Mouse (Mus musculus) heart, embryonic 15.5 days (tissue): ENCODE results near the gene Aup1. TPM values are rescaled to one million over a fixed set of nuclear protein-coding genes. Genes with fewer than 3 reads are reported as not detected.

Experiments
- ATAC-seq: fragments of 200-750 bp; cut with Nextera tagmentation; replicated peaks from 2 replicates; pipeline ENCODE4 v1.8.0; 2017; ENCODE audit warnings: low read depth, moderate TSS enrichment; ENCODE audit not compliant: insufficient number of reproducible peaks, insufficient read depth, low FRiP score
- H3K27ac ChIP-seq: fragments of 300-500 bp; sonication (generic); 2 replicates; pipeline ENCODE4 v1.5.1; 2015; ENCODE audit warnings: mild to moderate bottlenecking, inconsistent platforms
- H3K27me3 ChIP-seq: fragments of 300-500 bp; sonication (generic); 2 replicates; pipeline ENCODE4 v1.6.1; 2015; ENCODE audit warnings: inconsistent platforms
- H3K36me3 ChIP-seq: fragments of 300-500 bp; sonication (generic); 2 replicates; pipeline ENCODE4 v1.6.1; 2015; ENCODE audit warnings: mild to moderate bottlenecking, inconsistent platforms
- H3K4me1 ChIP-seq: fragments of 300-500 bp; sonication (generic); replicated peaks from 2 replicates; pipeline ENCODE4 v1.6.1; 2015; ENCODE audit warnings: inconsistent platforms
- H3K4me2 ChIP-seq: fragments of 300-500 bp; sonication (generic); 2 replicates; pipeline ENCODE4 v1.6.1; 2015; ENCODE audit warnings: inconsistent platforms, mild to moderate bottlenecking, moderate library complexity
- H3K4me3 ChIP-seq: fragments of 300-500 bp; sonication (generic); 2 replicates; pipeline ENCODE4 v1.5.1; 2015; ENCODE audit warnings: mild to moderate bottlenecking, inconsistent platforms
- H3K9ac ChIP-seq: fragments of 300-500 bp; sonication (generic); 2 replicates; pipeline ENCODE4 v1.6.1; 2015; ENCODE audit warnings: mild to moderate bottlenecking, inconsistent platforms
- H3K9me3 ChIP-seq: fragments of 300-500 bp; sonication (generic); replicated peaks from 2 replicates; pipeline ENCODE4 v1.6.1; 2016; ENCODE audit warnings: inconsistent platforms
- WGBS: fragments of 180-500 bp; shearing (Covaris S2); methylation state at CpG from one replicate; pipeline ENCODE4 v1.1.7; 2015; ENCODE audit warnings: mixed read lengths; 5-methylcytosine and 5-hydroxymethylcytosine counted together
- microRNA counts: library from miRNA; unstranded; fragments of <30 nt; microRNA quantifications from one replicate; lab custom pipeline; 2016
- microRNA-seq: library from miRNA; unstranded; fragments of <30 nt; microRNA quantifications from one replicate; pipeline ENCODE4, GENCODE M21; 2016
- polyA plus RNA-seq: library from polyadenylated mRNA; unstranded; fragments of >200 nt; fragmentation: Nextera tagmentation; extraction: Ambion mirVana; gene quantifications from 2 replicates; pipeline ENCODE4 v1.2.1, GENCODE M21; 2015

Gene Aup1
- polyA plus RNA-seq, 1 experiment from 2014 or later = 110 TPM

DNA sequence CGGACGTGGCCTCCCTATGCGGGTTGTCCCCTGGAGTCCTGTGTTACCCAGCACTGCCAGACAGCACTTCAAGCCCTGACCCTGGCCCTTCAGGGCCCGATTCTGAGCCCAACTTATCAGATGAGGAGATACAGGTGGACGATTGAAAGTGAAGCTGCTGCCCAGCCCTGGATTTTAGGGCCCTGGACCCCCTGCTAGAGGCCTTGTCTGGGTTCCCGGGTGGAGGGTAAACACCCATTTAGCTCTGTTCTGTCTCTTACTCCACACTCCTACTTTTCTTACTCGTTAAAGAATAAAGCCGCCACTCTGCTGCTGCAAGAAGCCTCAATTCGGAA lies 33.6 kb downstream of the Aup1 start:
- Histone ChIP-seq H3K36me3 (no peaks in the 10 kb centered on the region), H3K9me3 (no peaks in the 10 kb centered on the region), H3K27me3 (peaks cover 79% of the 10 kb centered on the region), H3K4me1 (peaks cover 20% of the 10 kb centered on the region), H3K9ac (no peak overlapping the region), H3K27ac (no peak overlapping the region), H3K4me3 (peak overlapping the region; percentile 45), H3K4me2 (peak overlapping the region; percentile 67)
- no peak for ATAC-seq
- WGBS = 14% methylated on average over 9 of the region's 9 CpGs

DNA sequence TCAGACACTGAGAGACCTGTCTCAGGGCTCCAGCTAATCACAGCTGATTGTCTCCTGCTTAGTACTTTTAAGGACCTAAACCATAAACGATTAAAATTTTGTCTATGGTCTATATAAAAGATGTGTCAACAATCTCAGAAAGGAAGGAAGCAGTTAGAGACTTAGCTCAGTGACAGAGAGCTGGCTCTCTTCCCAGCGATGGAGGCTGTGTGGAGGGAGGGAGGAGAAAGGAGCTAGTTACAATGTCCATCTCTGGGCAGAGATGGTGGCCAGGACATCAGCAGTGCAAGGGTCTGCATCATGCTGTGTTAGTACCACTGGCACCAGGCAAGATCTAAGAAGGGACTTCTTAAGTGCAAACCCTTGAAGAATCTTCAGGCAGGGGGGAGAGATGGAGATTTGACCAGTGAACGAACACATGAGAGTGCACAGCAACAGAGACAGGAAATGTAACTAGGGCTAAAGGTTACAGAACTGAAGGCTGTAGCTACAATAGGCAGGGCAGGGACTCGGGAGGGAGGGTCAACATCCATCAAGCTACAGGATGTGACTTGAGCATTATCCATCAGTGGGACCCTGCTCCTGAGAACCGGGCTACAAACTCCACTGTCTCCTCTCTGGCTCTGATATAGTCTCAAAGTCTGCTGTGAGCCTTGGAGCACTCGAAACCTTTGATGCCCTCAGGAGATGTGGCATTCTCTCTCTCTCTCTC lies 38.3 kb downstream of the Aup1 start:
- peak; percentile 43; the same call in 1 of the 2 replicates for ATAC-seq
- H3K36me3 ChIP-seq = no peaks in the 10 kb centered on the region
- no peak overlapping the region for H3K9ac ChIP-seq
- H3K27ac ChIP-seq = peak overlapping the region; percentile 40; the same call in 1 of the 2 replicates
- peaks cover 36% of the 10 kb centered on the region for H3K27me3 ChIP-seq
- H3K4me3 ChIP-seq = no peak overlapping the region
- H3K4me1 ChIP-seq = peaks cover 5% of the 10 kb centered on the region
- no peaks in the 10 kb centered on the region for H3K9me3 ChIP-seq
- WGBS = 29% methylated on average over 6 of the region's 6 CpGs
- H3K4me2 ChIP-seq = no peak overlapping the region

DNA sequence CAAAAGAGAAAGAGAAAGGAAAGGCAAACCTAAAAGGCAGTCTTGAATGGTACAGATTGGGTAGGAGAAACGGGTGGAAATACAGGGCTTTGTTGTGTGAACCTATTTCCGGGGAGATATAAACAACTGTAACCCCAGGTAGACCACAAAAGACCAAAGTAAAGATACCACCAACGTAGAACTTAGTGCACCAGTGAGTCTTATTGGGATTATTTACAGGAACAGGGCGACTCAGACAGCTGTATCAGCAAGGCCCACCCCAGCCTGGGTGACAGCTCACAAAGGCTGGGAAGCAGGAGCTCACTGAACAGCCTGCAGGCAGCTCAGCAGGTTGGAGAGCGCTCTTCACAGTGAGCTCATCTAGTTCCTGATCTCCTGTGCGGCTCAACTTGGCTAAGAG lies 41.6 kb downstream of the Aup1 start:
- Histone ChIP-seq H3K27me3 (peaks cover 18% of the 10 kb centered on the region), H3K4me2 (no peak overlapping the region), H3K9ac (no peak overlapping the region), H3K4me3 (no peak overlapping the region), H3K4me1 (no peaks in the 10 kb centered on the region), H3K9me3 (no peaks in the 10 kb centered on the region), H3K27ac (no peak overlapping the region), H3K36me3 (no peaks in the 10 kb centered on the region)
- WGBS = 37% methylated on average over 6 of the region's 6 CpGs
- ATAC-seq = no peak

DNA sequence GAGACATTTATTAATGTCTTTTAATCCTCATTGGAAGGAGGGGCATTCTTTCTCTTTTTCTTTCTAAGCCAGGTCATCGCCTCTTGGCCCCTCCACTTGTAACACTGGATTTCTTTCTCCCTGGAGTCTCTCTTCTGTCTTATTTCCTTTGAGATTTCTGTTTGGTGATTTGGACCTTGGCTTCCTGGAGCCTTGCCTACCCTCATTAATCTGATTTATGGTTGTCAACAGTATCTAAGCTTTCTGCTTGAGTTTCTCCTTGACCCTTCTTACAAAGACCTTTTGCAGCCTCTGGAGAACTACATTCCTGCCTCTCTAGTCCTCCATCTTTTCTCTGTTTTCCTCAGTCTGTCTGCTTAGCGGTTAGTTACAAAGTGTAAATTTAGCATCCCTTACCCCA lies 44.1 kb downstream of the Aup1 start:
- Histone ChIP-seq H3K36me3 (no peaks in the 10 kb centered on the region), H3K9me3 (no peaks in the 10 kb centered on the region), H3K4me3 (no peak overlapping the region), H3K27ac (no peak overlapping the region), H3K9ac (no peak overlapping the region), H3K4me1 (peaks cover 14% of the 10 kb centered on the region), H3K4me2 (no peak overlapping the region), H3K27me3 (peaks cover 11% of the 10 kb centered on the region)
- no peak for ATAC-seq
- 52% methylated on average over 2 of the region's 2 CpGs for WGBS

DNA sequence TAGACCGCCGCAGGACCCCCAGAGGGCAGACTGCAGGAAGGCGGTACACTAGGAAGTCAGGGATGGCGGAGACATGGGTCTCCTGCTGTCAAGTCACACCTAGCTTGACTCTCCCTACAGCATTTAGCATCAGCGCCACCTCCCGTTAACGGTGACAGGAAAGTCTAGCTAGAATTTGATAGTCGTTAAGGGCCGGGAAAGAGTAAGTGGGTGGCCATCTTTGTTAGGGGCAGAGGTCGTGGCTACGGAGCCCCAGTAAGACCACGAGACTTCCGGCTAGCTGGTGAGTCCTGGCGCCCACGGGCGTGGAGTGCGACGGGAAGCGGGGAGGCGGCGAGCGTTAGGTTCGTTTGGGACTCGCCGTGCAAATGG lies 47.0 kb downstream of the Aup1 start, which contains the start of the genes Ccdc142 and Gm42688:
Ccdc142 (plus strand) TSS at position 286 of the 372 bp plus-strand sequence.
Gm42688 (plus strand) TSS at position 302 of the 372 bp plus-strand sequence.
- H3K4me1 ChIP-seq = peaks cover 16% of the 10 kb centered on the region
- peak; percentile 86 for ATAC-seq
- peak within 1 kb of the TSS; percentile 84 for H3K27ac ChIP-seq
- no peaks in the 10 kb centered on the region for H3K9me3 ChIP-seq
- H3K36me3 ChIP-seq = peaks cover 3% of the 10 kb centered on the region; the same call in 1 of the 2 replicates
- peaks cover 11% of the 10 kb centered on the region for H3K27me3 ChIP-seq
- H3K4me2 ChIP-seq = peak within 1 kb of the TSS; percentile 96
- peak within 1 kb of the TSS; percentile 84 for H3K4me3 ChIP-seq
- under 1% methylated on average over 25 of the region's 25 CpGs for WGBS
- peak within 1 kb of the TSS; percentile 79 for H3K9ac ChIP-seq

DNA sequence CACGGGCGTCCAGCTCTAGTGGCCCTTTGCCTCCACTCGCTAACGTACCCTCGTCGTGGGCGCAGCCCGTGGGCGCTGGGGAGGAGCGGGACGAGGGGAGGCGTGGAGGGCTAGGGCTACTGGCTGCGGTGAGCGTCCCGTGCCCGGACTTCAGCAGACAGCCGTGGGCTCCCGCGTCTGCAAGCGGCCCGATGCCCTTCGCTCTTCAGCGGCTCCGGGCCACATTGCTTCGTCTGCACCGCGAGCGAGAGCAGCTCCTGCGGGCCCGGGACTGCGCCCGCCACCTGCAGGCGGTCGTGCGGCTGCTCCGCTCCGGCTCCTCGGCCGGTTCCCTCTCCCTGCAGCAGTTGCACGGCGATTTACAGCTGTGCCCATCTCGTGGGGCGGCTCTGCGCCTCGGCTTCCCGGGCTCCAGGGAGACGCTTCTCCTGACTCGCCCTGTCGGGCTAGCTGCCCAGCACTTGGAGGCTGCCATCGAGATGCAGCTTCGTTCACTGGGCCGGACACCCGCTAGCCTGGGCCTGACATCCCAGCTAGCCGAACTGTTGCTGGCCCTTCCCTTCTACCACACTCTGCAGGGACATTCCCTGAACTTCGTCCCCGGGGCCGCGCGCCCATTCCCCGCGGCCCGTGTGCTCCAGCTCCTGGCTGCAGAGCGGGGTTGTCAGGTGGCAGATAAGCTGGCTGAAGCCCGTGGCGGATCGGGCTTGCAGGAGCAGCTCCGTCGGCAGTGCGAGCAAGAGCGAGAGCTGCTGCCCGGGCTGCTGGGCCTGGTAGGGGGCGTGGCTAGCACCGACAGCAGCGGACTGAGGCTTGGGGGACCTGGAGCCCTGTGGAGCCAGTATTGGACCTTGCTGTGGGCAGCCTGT lies 47.6 kb downstream of the Aup1 start:
- under 1% methylated on average over 74 of the region's 74 CpGs for WGBS
- Histone ChIP-seq H3K9ac (peak overlapping the region; percentile 79), H3K9me3 (no peaks in the 10 kb centered on the region)

DNA sequence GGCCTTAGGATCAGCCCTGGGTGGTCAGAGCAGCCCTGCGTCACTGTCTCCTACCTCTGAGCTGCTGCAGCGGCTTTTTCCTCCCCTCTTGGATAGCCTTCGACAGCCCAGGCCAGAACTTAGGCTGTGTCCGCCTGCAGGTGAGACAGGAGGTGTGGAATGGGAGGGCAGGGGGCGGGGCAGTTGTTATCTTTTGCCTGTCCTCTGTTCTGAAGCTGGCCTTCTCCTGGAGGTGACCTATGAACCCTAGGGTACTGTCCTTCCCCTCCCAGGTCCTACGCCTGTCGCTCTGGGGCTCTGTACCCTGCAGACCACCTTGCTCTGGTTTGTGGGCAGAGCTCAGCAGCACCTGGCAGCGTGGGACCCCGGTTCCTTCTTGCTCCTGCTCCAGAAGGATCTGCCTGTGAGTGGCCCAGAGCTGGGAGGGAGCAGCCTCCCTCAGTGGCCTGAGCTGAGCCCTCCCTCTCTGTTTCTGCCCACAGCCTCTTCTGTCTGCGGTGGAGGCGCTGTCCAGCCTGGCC lies 48.9 kb downstream of the Aup1 start:
- peaks cover 11% of the 10 kb centered on the region; the same call in 1 of the 2 replicates for H3K27me3 ChIP-seq
- H3K36me3 ChIP-seq = peaks cover 11% of the 10 kb centered on the region; the same call in 1 of the 2 replicates
- peak overlapping the region; percentile 84; the same call in 1 of the 2 replicates for H3K4me3 ChIP-seq
- no peak for ATAC-seq
- no peak overlapping the region; the same call in 1 of the 2 replicates for H3K9ac ChIP-seq
- 54% methylated on average over 11 of the region's 11 CpGs for WGBS
- H3K4me2 ChIP-seq = peak overlapping the region; percentile 96; the same call in 1 of the 2 replicates
- H3K4me1 ChIP-seq = peaks cover 22% of the 10 kb centered on the region
- no peaks in the 10 kb centered on the region for H3K9me3 ChIP-seq
- H3K27ac ChIP-seq = no peak overlapping the region

More for the DNA sequence above, 47.6 kb downstream of the Aup1 start:
- peak overlapping the region; percentile 96 for H3K4me2 ChIP-seq
- peaks cover 16% of the 10 kb centered on the region for H3K4me1 ChIP-seq
- peak overlapping the region; percentile 84 for H3K27ac ChIP-seq
- peak; percentile 75 for ATAC-seq
- H3K4me3 ChIP-seq = peak overlapping the region; percentile 84
- H3K36me3 ChIP-seq = peaks cover 7% of the 10 kb centered on the region; the same call in 1 of the 2 replicates
- H3K27me3 ChIP-seq = peaks cover 11% of the 10 kb centered on the region

DNA sequence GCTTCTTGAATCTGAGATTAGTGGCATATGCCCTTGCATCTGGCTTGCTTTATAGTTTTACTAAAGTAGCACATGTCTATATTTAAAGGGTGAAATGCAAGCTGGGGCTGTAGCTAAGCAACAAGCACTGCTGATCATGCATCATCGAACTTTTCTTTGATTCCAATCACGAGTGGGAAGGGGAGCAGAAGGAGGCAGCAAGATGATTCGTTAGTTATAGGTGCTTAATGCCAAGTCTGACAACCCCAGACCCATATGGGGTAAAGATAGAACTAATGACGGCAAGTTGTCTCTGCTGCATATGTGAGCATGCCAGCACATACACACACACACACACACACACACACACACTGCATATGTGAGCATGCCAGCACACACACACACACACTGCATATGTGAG lies 49.8 kb downstream of the Aup1 start:
- H3K27ac ChIP-seq = no peak overlapping the region
- H3K9ac ChIP-seq = no peak overlapping the region
- WGBS = 81% methylated on average over 4 of the region's 4 CpGs
- no peak overlapping the region for H3K4me2 ChIP-seq
- peaks cover 27% of the 10 kb centered on the region for H3K4me1 ChIP-seq
- no peaks in the 10 kb centered on the region for H3K9me3 ChIP-seq
- H3K27me3 ChIP-seq = peaks cover 7% of the 10 kb centered on the region; the same call in 1 of the 2 replicates
- H3K4me3 ChIP-seq = no peak overlapping the region
- ATAC-seq = no peak
- peaks cover 11% of the 10 kb centered on the region; the same call in 1 of the 2 replicates for H3K36me3 ChIP-seq

MicroRNAs within 50 kb of the gene (microRNA counts, 519-probe panel; counts per million panel counts)
- microRNA mmu-miR-3470a+mmu-miR-3470b (lab: Ali Mortazavi, UCI) = 1,589 counts per million, percentile 9 among the panel's probes with 10 or more counts

Small RNA genes within 50 kb of the gene (microRNA-seq; reads per million reads assigned to microRNA genes)
- gene Mir3470a = not detected
- gene Mir7040 = 0.84 reads per million

Other genes with a start within 250 kb of the Aup1 start
- gene Sema4f, start 114.8 kb upstream of the Aup1 start, polyA plus RNA-seq = 0.37 and 1.1 TPM in 2 replicates
- 0.57 and 1.0 TPM in 2 replicates for gene M1ap, start 107.6 kb upstream of the Aup1 start, polyA plus RNA-seq
- 7.1 and 10.8 TPM in 2 replicates for gene Dok1, start 21.1 kb upstream of the Aup1 start, polyA plus RNA-seq
- gene Loxl3, start 20.3 kb upstream of the Aup1 start, polyA plus RNA-seq = 7.5 and 11.9 TPM in 2 replicates
- gene Htra2, start 752 bp downstream of the Aup1 start, polyA plus RNA-seq = 71.2 and 83.4 TPM in 2 replicates
- 0.28 and 1.1 TPM in 2 replicates for gene Dqx1, start 3.3 kb downstream of the Aup1 start, polyA plus RNA-seq
- 0.37 and 1.5 TPM in 2 replicates for gene Tlx2, start 15.8 kb downstream of the Aup1 start, polyA plus RNA-seq
- 13.8 and 18.6 TPM in 2 replicates for gene Pcgf1, start 23.3 kb downstream of the Aup1 start, polyA plus RNA-seq
- 0.42 and 0.48 TPM in 2 replicates for gene Lbx2, start 31.8 kb downstream of the Aup1 start, polyA plus RNA-seq
- gene Ccdc142, start 47.1 kb downstream of the Aup1 start, polyA plus RNA-seq = 2.3 and 2.4 TPM in 2 replicates
- gene Gm42688, start 47.1 kb downstream of the Aup1 start, polyA plus RNA-seq = 1.9 and 2.6 TPM in 2 replicates
- 136 and 164 TPM in 2 replicates for gene Mrpl53, start 54.5 kb downstream of the Aup1 start, polyA plus RNA-seq
- gene Mogs, start 61.0 kb downstream of the Aup1 start, polyA plus RNA-seq = 17.6 and 27.8 TPM in 2 replicates
- gene Wbp1, start 67.0 kb downstream of the Aup1 start, polyA plus RNA-seq = 81.9 and 99.5 TPM in 2 replicates
- gene Ino80b, start 70.9 kb downstream of the Aup1 start, polyA plus RNA-seq = 7.4 and 9.2 TPM in 2 replicates
- 19.3 and 26.2 TPM in 2 replicates for gene Rtkn, start 80.9 kb downstream of the Aup1 start, polyA plus RNA-seq
- gene Wdr54, start 101.9 kb downstream of the Aup1 start, polyA plus RNA-seq = 3.4 and 4.3 TPM in 2 replicates
- gene 1700003E16Rik, start 101.9 kb downstream of the Aup1 start, polyA plus RNA-seq = 0.91 and 1.6 TPM in 2 replicates
- 60.3 and 82.8 TPM in 2 replicates for gene Dctn1, start 111.4 kb downstream of the Aup1 start, polyA plus RNA-seq
- gene Slc4a5, start 165.3 kb downstream of the Aup1 start, polyA plus RNA-seq = 0.22 and 0.28 TPM in 2 replicates